Mouse (Mus musculus) MEL (cell line): Measurements from ENCODE around the gene Gm20662. TPM values are rescaled to one million over a fixed set of nuclear protein-coding genes. Genes with fewer than 3 reads are reported as not detected.

Source experiments
- DNase-seq: peaks from one replicate; pipeline ENCODE4 v3.0.0; 2011; ENCODE audit warnings: low read depth, low spot score
- H3K27ac ChIP-seq: 2 replicates; pipeline ENCODE4 v1.5.1; 2012; ENCODE audit warnings: low read depth, mild to moderate bottlenecking, control low read depth, low read length, moderate library complexity; ENCODE audit not compliant: control insufficient read depth
- H3K27me3 ChIP-seq, 2 experiments: fragments of 150-350 bp in 1 of 2; sonication (generic) in 1 of 2; 2 replicates each; pipeline ENCODE4 v1.6.1; 2012; ENCODE audit warnings: low read length in 2 of 2, mild to moderate bottlenecking in 2 of 2, improper control_type of control experiment in 1 of 2, moderate library complexity in 1 of 2; ENCODE audit not compliant: insufficient read depth in 2 of 2, control insufficient read depth in 1 of 2
- H3K36me3 ChIP-seq, 2 experiments: 2 replicates each; pipeline ENCODE4 v1.6.1; 2012 to 2014; ENCODE audit warnings: low read length in 2 of 2, improper control_type of control experiment in 1 of 2, inconsistent platforms in 1 of 2, mild to moderate bottlenecking in 1 of 2; ENCODE audit not compliant: insufficient read depth in 2 of 2, control insufficient read depth in 1 of 2
- H3K4me1 ChIP-seq, 2 experiments: fragments of 150-350 bp in 1 of 2; sonication (generic) in 1 of 2; 2 replicates each; pipeline ENCODE4 v1.6.1; 2012; ENCODE audit warnings: low read length in 2 of 2, improper control_type of control experiment in 1 of 2, mild to moderate bottlenecking in 1 of 2; ENCODE audit not compliant: insufficient read depth in 2 of 2, control insufficient read depth in 1 of 2
- H3K4me3 ChIP-seq, 2 experiments: fragments of 150-350 bp in 1 of 2; sonication (generic) in 1 of 2; 2 replicates each; pipeline ENCODE4 v1.5.1; 2012; ENCODE audit warnings: low read depth in 2 of 2, low read length in 2 of 2, mild to moderate bottlenecking in 2 of 2, moderate library complexity in 2 of 2, control low read depth in 1 of 2, improper control_type of control experiment in 1 of 2; ENCODE audit not compliant: control insufficient read depth in 1 of 2, insufficient read depth in 1 of 2
- H3K79me2 ChIP-seq: 2 replicates; pipeline ENCODE4 v1.6.1; 2012; ENCODE audit warnings: mild to moderate bottlenecking, low read length, moderate library complexity; ENCODE audit not compliant: control insufficient read depth, poor library complexity, insufficient read depth
- H3K9ac ChIP-seq: 2 replicates; pipeline ENCODE4 v1.6.1; 2012; ENCODE audit warnings: low read depth, mild to moderate bottlenecking, control low read depth, low read length, moderate library complexity; ENCODE audit not compliant: control insufficient read depth, poor library complexity, severe bottlenecking
- H3K9me3 ChIP-seq: fragments of 150-350 bp; sonication (generic); replicated peaks from 2 replicates; pipeline ENCODE4 v1.6.1; 2012; ENCODE audit warnings: mild to moderate bottlenecking, low read length, improper control_type of control experiment, moderate library complexity; ENCODE audit not compliant: insufficient read depth
- BHLHE40 ChIP-seq: IDR thresholded peaks from 2 replicates; pipeline ENCODE4 v1.6.1; 2012; ENCODE audit warnings: low read depth, mild to moderate bottlenecking, inconsistent platforms, low read length, improper control_type of control experiment, borderline replicate concordance
- CHD1 ChIP-seq: IDR thresholded peaks from 2 replicates; pipeline ENCODE4 v1.6.1; 2012; ENCODE audit warnings: low read depth, mild to moderate bottlenecking, inconsistent platforms, low read length, improper control_type of control experiment
- CTCF ChIP-seq, 3 experiments: IDR thresholded peaks in 2 of 3; conservative IDR thresholded peaks in 1 of 3; 2 replicates each; pipeline ENCODE4 v1.5.1; 2011 to 2012; ENCODE audit warnings: low read length in 3 of 3, low read depth in 2 of 3, mild to moderate bottlenecking in 2 of 3, improper control_type of control experiment in 1 of 3, inconsistent platforms in 1 of 3, mixed read lengths in 1 of 3, moderate library complexity in 1 of 3; ENCODE audit not compliant: control insufficient read depth in 1 of 3, insufficient read depth in 1 of 3, poor library complexity in 1 of 3, severe bottlenecking in 1 of 3
- ELF1 ChIP-seq: IDR thresholded peaks from 2 replicates; pipeline ENCODE4 v1.6.1; 2014; ENCODE audit warnings: low read depth, mild to moderate bottlenecking, inconsistent platforms, low read length, improper control_type of control experiment, moderate library complexity
- EP300 ChIP-seq, 2 experiments: IDR thresholded peaks; 2 replicates each; pipeline ENCODE4 v1.6.1; 2011; ENCODE audit warnings: improper control_type of control experiment in 2 of 2, low read length in 2 of 2, low read depth in 1 of 2, mild to moderate bottlenecking in 1 of 2
- ETS1 ChIP-seq: IDR thresholded peaks from 2 replicates; pipeline ENCODE4 v1.6.1; 2012; ENCODE audit warnings: low read depth, mild to moderate bottlenecking, inconsistent platforms, low read length, improper control_type of control experiment, moderate library complexity
- GATA1 ChIP-seq: IDR thresholded peaks from 2 replicates; pipeline ENCODE4 v1.6.1; 2011; ENCODE audit warnings: low read depth, low read length, improper control_type of control experiment
- HCFC1 ChIP-seq: IDR thresholded peaks from 2 replicates; pipeline ENCODE4 v1.6.1; 2012; ENCODE audit warnings: low read depth, mild to moderate bottlenecking, inconsistent platforms, low read length, improper control_type of control experiment, moderate library complexity
- JUND ChIP-seq: IDR thresholded peaks from 2 replicates; pipeline ENCODE4 v1.6.1; 2011; ENCODE audit warnings: low read depth, mild to moderate bottlenecking, improper control_type of control experiment, low read length
- MAX ChIP-seq: IDR thresholded peaks from 2 replicates; pipeline ENCODE4 v1.6.1; 2011; ENCODE audit warnings: low read length, improper control_type of control experiment
- MEF2A ChIP-seq: IDR thresholded peaks from 2 replicates; pipeline ENCODE4 v1.6.1; 2014; ENCODE audit warnings: low read depth, mild to moderate bottlenecking, inconsistent platforms, low read length, improper control_type of control experiment; ENCODE audit not compliant: poor library complexity, insufficient replicate concordance, severe bottlenecking; ENCODE audit errors: extremely low read depth
- MYB ChIP-seq: IDR thresholded peaks from 2 replicates; pipeline ENCODE4 v1.6.1; 2011; ENCODE audit warnings: mild to moderate bottlenecking, low read depth, low read length, improper control_type of control experiment
- NRF1 ChIP-seq: IDR thresholded peaks from 2 replicates; pipeline ENCODE4 v1.6.1; 2014; ENCODE audit warnings: low read depth, mild to moderate bottlenecking, inconsistent platforms, low read length, improper control_type of control experiment, moderate library complexity; ENCODE audit not compliant: poor library complexity, insufficient read depth, severe bottlenecking
- POLR2AphosphoS2 ChIP-seq: IDR thresholded peaks from 2 replicates; pipeline ENCODE4 v1.6.1; 2011; ENCODE audit warnings: low read length, improper control_type of control experiment
- POLR2AphosphoS5 ChIP-seq: IDR thresholded peaks from 2 replicates; pipeline ENCODE4 v1.6.1; 2012; ENCODE audit warnings: low read depth, borderline replicate concordance, mild to moderate bottlenecking, inconsistent platforms, low read length, moderate library complexity, mixed read lengths
- RAD21 ChIP-seq: IDR thresholded peaks from 2 replicates; pipeline ENCODE4 v1.6.1; 2011; ENCODE audit warnings: mild to moderate bottlenecking, low read depth, low read length, improper control_type of control experiment
- SIN3A ChIP-seq: IDR thresholded peaks from 2 replicates; pipeline ENCODE4 v1.6.1; 2012; ENCODE audit warnings: low read length, improper control_type of control experiment, inconsistent platforms
- SMC3 ChIP-seq: IDR thresholded peaks from 2 replicates; pipeline ENCODE4 v1.6.1; 2011; ENCODE audit warnings: low read depth, low read length, improper control_type of control experiment
- TAL1 ChIP-seq: IDR thresholded peaks from 2 replicates; pipeline ENCODE4 v1.6.1; 2012; ENCODE audit warnings: mild to moderate bottlenecking, inconsistent platforms, low read length, moderate library complexity, mixed read lengths
- TBP ChIP-seq: IDR thresholded peaks from 2 replicates; pipeline ENCODE4 v1.8.0; 2011; ENCODE audit warnings: low read depth, low read length, improper control_type of control experiment
- TCF12 ChIP-seq: IDR thresholded peaks from 2 replicates; pipeline ENCODE4 v1.6.1; 2014; ENCODE audit warnings: low read depth, mild to moderate bottlenecking, inconsistent platforms, low read length, improper control_type of control experiment, moderate library complexity
- UBTF ChIP-seq: IDR thresholded peaks from 2 replicates; pipeline ENCODE4 v1.6.1; 2012; ENCODE audit warnings: low read depth, mild to moderate bottlenecking, inconsistent platforms, low read length, improper control_type of control experiment, moderate library complexity, borderline replicate concordance; ENCODE audit not compliant: insufficient read depth
- ZNF384 ChIP-seq: IDR thresholded peaks from 2 replicates; pipeline ENCODE4 v1.6.1; 2012; ENCODE audit warnings: low read depth, mild to moderate bottlenecking, inconsistent platforms, low read length, improper control_type of control experiment
- polyA plus RNA-seq, 2 experiments: library from polyadenylated mRNA; stranded (reverse) in 1 of 2; unstranded in 1 of 2; fragments of >175 nt in 1 of 2; fragments of >200 nt in 1 of 2; gene quantifications; 2 replicates each; pipeline versions ENCODE4 v1.2.1 to v1.2.4; 2012; ENCODE audit warnings: low replicate concordance in 2 of 2, low read depth in 1 of 2; ENCODE audit not compliant: insufficient read length in 2 of 2, insufficient read depth in 1 of 2, missing spikeins in 1 of 2
- total RNA-seq: library from RNA; depleted of rRNA; stranded (reverse); fragments of 300-350 nt; gene quantifications from 2 replicates; pipeline ENCODE4 v1.2.3, GENCODE M21; 2012

Gm20662 gene
- total and polyA plus RNA-seq, 3 experiments: 0.73 to 1.2 TPM; not detected in 1

GRCm38 (mm10) chr9:107971690-107972541 is 24.2 kb upstream of the Gm20662 start (continued):
- TF ChIP-seq SIN3A: peak; percentile 95
- peak; percentile 93 for TF ChIP-seq TBP
- TF ChIP-seq HCFC1: peak; percentile 69
- TF ChIP-seq ELF1: peak; percentile 65
- peak; percentile 96 for TF ChIP-seq TAL1
- TF ChIP-seq BHLHE40: peak; percentile 97
- no peak for TF ChIP-seq NRF1
- no peak for TF ChIP-seq RAD21
- 0 out of 2 replicates have a peak, but pooled peaks have one; percentile 43 for TF ChIP-seq CHD1

DNA sequence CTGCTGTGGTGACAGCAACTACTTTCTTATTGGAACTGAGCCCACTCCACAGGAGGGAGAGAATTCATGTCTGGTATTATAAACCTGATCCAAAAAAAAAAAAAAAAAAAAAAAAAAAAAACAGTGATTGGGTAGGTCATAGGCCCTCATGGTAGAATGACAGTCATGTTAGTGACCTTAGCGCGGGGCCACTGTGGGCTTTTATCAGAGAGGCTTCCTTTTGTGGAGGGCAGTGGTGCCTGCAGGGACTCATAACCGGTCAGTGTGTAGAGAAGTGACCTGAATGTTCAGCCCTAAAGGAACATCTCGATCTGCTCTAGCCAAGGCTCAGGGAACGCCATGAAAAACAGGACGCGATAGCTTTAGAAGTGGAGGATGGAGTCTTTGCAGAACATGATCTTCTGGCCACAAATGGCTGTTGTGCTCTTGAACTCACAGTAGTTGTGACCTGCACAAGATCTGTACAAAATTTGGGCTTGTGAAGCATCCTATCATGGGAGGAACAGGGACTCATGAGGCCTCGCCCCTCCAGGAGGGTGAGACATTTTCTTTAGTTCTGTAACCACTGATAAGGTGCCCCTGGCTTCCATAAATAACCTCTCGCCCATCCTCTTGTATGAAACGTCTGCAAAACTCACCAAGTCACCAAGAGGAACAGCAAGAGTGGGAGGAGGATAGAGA is 21.5 kb upstream of the Gm20662 start:
- H3K79me2 ChIP-seq: peaks cover 21% of the 10 kb centered on the region
- peak overlapping the region; percentile 28 to 29 for H3K4me3 ChIP-seq
- H3K27me3 ChIP-seq: no peaks in the 10 kb centered on the region
- peak; percentile 90 for DNase-seq
- no peak for TF ChIP-seq UBTF
- no peak for TF ChIP-seq POLR2AphosphoS2
- TF ChIP-seq POLR2AphosphoS5: 0 out of 2 replicates have a peak, but pooled peaks have one; percentile 54
- TF ChIP-seq EP300 (IDR thresholded peaks at IDR 0.05; ENCODE audit: low read depth in 1 of 2, low read length in 2 of 2): peak in 1 of 2 experiments; percentile 84; a peak in 2 of 4 replicates
- no peak for TF ChIP-seq SMC3
- TF ChIP-seq ZNF384: peak; percentile 97
- TF ChIP-seq TCF12: peak; percentile 83
- TF ChIP-seq CTCF (IDR thresholded peaks at IDR 0.05 in 2 of 3, conservative IDR thresholded peaks at IDR 0.05 in 1 of 3; ENCODE audit: control insufficient read depth in 1 of 3, insufficient read depth in 1 of 3, low read depth in 2 of 3, low read length in 3 of 3, poor library complexity in 1 of 3, severe bottlenecking in 1 of 3): no peak
- no peak for TF ChIP-seq ELF1
- no peak for TF ChIP-seq SIN3A
- peak; percentile 34; the same call in 1 of the 2 replicates for TF ChIP-seq TAL1
- TF ChIP-seq JUND: no peak
- TF ChIP-seq NRF1: no peak
- peak; percentile 99 for TF ChIP-seq MEF2A
- TF ChIP-seq GATA1: peak; percentile 86
- no peak for TF ChIP-seq MYB
- peak; percentile 89 for TF ChIP-seq ETS1
- peak; percentile 21; the same call in 1 of the 2 replicates for TF ChIP-seq TBP
- TF ChIP-seq MAX: no peak
- peaks cover 0 to 47% of the 10 kb centered on the region in 2 experiments; a peak in 3 of 4 replicates for H3K36me3 ChIP-seq
- peak overlapping the region; percentile 65 for H3K9ac ChIP-seq
- H3K4me1 ChIP-seq: peaks cover 25 to 72% of the 10 kb centered on the region in 2 experiments
- H3K27ac ChIP-seq: peak overlapping the region; percentile 100
- H3K9me3 ChIP-seq: no peaks in the 10 kb centered on the region
